Mouse (Mus musculus) megakaryocyte-erythroid progenitor cell, adult 5 weeks (primary cell): Measurements from ENCODE around the gene Mycs. TPM values are rescaled to one million over a fixed set of nuclear protein-coding genes. Genes with fewer than 3 reads are reported as not detected.

Experiments
- polyA plus RNA-seq: library from polyadenylated mRNA; stranded (reverse); fragments of >175 nt; gene quantifications from 2 replicates; pipeline ENCODE4 v1.2.3, GENCODE M21; 2012

Gene Mycs
- polyA plus RNA-seq, result not detected in 2 replicates

GRCm38 (mm10) chrX:5469165-5469564 lies at the start of gene Mycs:
TSS of gene Mycs (minus strand) at chrX:5469265.

Other genes starting within 250 kb of the Mycs start
- gene Btbd35f7, start 199.8 kb upstream of the Mycs start, polyA plus RNA-seq, result not detected in 2 replicates